Comparison of ENCODE assay signal across 17 mouse cellular contexts in the genomic region with DNA sequence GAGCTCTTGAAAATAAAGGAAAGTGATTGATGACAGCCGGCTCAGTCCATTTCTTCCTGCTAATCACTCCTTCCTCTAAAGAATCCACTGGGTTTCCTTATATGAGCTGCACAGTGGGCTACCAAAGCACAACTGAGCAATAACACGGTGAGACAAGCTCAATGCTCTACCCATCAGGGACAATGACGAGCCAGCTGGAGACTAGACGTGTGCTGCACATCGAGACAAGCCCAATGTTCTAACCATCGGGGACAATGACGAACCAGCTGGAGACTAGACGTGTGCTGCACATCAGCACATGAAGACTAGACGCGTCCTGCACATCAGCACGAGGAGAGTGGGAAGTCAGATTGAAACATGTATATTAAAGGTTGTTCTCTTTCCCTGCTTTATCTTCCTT.
DNase-seq lines count a peak whose midpoint lies in the region; ATAC-seq lines count a peak whose summit lies in the region.
"Had no signal": no experiment of that assay in that cellular context is flagged by ENCODE, and none has a peak within 500 bp of the region (broad histone marks: within the 10 kb centered on the region; RNA-seq: fewer than 3 reads in every experiment).

No protein-coding gene starts in this region.

- peak; percentile 64 for DNase-seq in hindbrain, embryonic 10.5 days (ENCODE audit: low spot score)
- peak; percentile 6 for DNase-seq in R1 (ENCODE audit: low read depth, low spot score)
- DNase-seq in embryonic facial prominence, embryonic 11.5 days (ENCODE audit: low spot score), result no peak
- DNase-seq in neural tube, embryonic 10.5 days (ENCODE audit: extremely low spot score, low spot score), result peak; percentile 48
- no peak for DNase-seq in left cerebral cortex, adult 8-10 months (ENCODE audit: low spot score in 2 of 2)
- DNase-seq: cerebellum, adult 11 months; kidney, adult 9 months; thymus, postnatal 4 days had no signal

- 33% methylated on average over 11 of the region's 11 CpGs for WGBS in hindbrain, embryonic 10.5 days
- WGBS in hindbrain, embryonic 16.5 days, result 16% methylated on average over 11 of the region's 11 CpGs
- 65% methylated on average over 11 of the region's 11 CpGs for WGBS in embryonic facial prominence, embryonic 11.5 days

- H3K27me3 ChIP-seq in hindbrain, embryonic 10.5 days (ENCODE audit: insufficient read depth, poor library complexity, severe bottlenecking), result no peaks in the 10 kb centered on the region
- H3K27me3 ChIP-seq in hindbrain, embryonic 16.5 days (replicated peaks; ENCODE audit: control insufficient read depth, insufficient read depth, low read length), result no peaks in the 10 kb centered on the region
- H3K27me3 ChIP-seq in embryonic facial prominence, embryonic 11.5 days (ENCODE audit: control insufficient read depth, insufficient read depth, low read length), result no peaks in the 10 kb centered on the region
- H3K27me3 ChIP-seq: CH12.LX; limb, embryonic 12.5 days had no signal

- peaks cover 26% of the 10 kb centered on the region for H3K4me1 ChIP-seq in hindbrain, embryonic 10.5 days (replicated peaks)
- no peaks in the 10 kb centered on the region for H3K4me1 ChIP-seq in hindbrain, embryonic 16.5 days (ENCODE audit: control insufficient read depth, insufficient read depth, low read depth, low read length)
- no peaks in the 10 kb centered on the region for H3K4me1 ChIP-seq in embryonic facial prominence, embryonic 11.5 days (ENCODE audit: control insufficient read depth, insufficient read depth, low read length)
- H3K4me1 ChIP-seq: limb, embryonic 12.5 days had no signal

- ATAC-seq in hindbrain, embryonic 16.5 days, result no peak
- ATAC-seq in embryonic facial prominence, embryonic 11.5 days (replicated peaks; ENCODE audit: insufficient number of reproducible peaks, low FRiP score, low TSS enrichment, low read depth), result peak; percentile 56; the same call in 1 of the 2 replicates
- no peak for ATAC-seq in activated CD4-positive, CD25-positive, alpha-beta regulatory T cell, adult 4 months
- ATAC-seq in cerebellum, adult (ENCODE audit: insufficient number of reproducible peaks, low FRiP score, low TSS enrichment), result no peak
- ATAC-seq: lung, postnatal 0 days had no signal

- H3K9ac ChIP-seq in hindbrain, embryonic 16.5 days (ENCODE audit: low read depth, low read length), result no peak overlapping the region
- no peak overlapping the region for H3K9ac ChIP-seq in embryonic facial prominence, embryonic 11.5 days (replicated peaks; ENCODE audit: low read length)
- H3K9ac ChIP-seq: limb, embryonic 12.5 days; liver, embryonic 14.5 days had no signal

- H3K27ac ChIP-seq in hindbrain, embryonic 10.5 days, result peak overlapping the region; percentile 71
- H3K27ac ChIP-seq in hindbrain, embryonic 16.5 days (ENCODE audit: low read depth, low read length), result no peak overlapping the region
- H3K27ac ChIP-seq in embryonic facial prominence, embryonic 11.5 days (replicated peaks; ENCODE audit: low read depth, low read length), result no peak overlapping the region
- H3K27ac ChIP-seq: limb, embryonic 12.5 days; liver, embryonic 14.5 days had no signal

- no peaks in the 10 kb centered on the region for H3K9me3 ChIP-seq in hindbrain, embryonic 10.5 days
- no peaks in the 10 kb centered on the region for H3K9me3 ChIP-seq in hindbrain, embryonic 16.5 days (ENCODE audit: control insufficient read depth, low read length)
- H3K9me3 ChIP-seq in embryonic facial prominence, embryonic 11.5 days (replicated peaks; ENCODE audit: control insufficient read depth, low read length), result no peaks in the 10 kb centered on the region
- H3K9me3 ChIP-seq: limb, embryonic 12.5 days had no signal

- no peak overlapping the region for H3K4me2 ChIP-seq in hindbrain, embryonic 16.5 days (ENCODE audit: low read length)
- H3K4me2 ChIP-seq in embryonic facial prominence, embryonic 11.5 days (ENCODE audit: low read depth, low read length), result no peak overlapping the region
- H3K4me2 ChIP-seq: heart, embryonic 11.5 days; limb, embryonic 12.5 days had no signal

- no peak overlapping the region for H3K4me3 ChIP-seq in hindbrain, embryonic 10.5 days
- no peak overlapping the region for H3K4me3 ChIP-seq in hindbrain, embryonic 16.5 days (ENCODE audit: low read length)
- no peak overlapping the region for H3K4me3 ChIP-seq in embryonic facial prominence, embryonic 11.5 days (ENCODE audit: low read depth, low read length)
- H3K4me3 ChIP-seq: erythroblast, embryonic 14.5 days; limb, embryonic 12.5 days had no signal

- H3K36me3 ChIP-seq in hindbrain, embryonic 10.5 days, result no peaks in the 10 kb centered on the region
- H3K36me3 ChIP-seq in hindbrain, embryonic 16.5 days (ENCODE audit: control insufficient read depth, insufficient read depth, low read length), result no peaks in the 10 kb centered on the region
- H3K36me3 ChIP-seq in embryonic facial prominence, embryonic 11.5 days (replicated peaks; ENCODE audit: control insufficient read depth, insufficient read depth, low read depth, low read length), result no peaks in the 10 kb centered on the region
- H3K36me3 ChIP-seq: limb, embryonic 12.5 days had no signal

Comparison
In these comparisons a context has a peak if more than half of its experiments do, and no peak if none do; other contexts are left out.
1. DNase-seq: peak in hindbrain, embryonic 10.5 days (single experiment), R1 (single experiment) and neural tube, embryonic 10.5 days (single experiment); none in embryonic facial prominence, embryonic 11.5 days (single experiment) and left cerebral cortex, adult 8-10 months (0 of 2).